Mouse (Mus musculus): Measurements from ENCODE around the gene Bicc1.

GRCm38 (mm10) chr10:71159676-71160235 is at the start of gene Bicc1:
- no peak for TF ChIP-seq CTCF (IDR thresholded peaks at IDR 0.05; ENCODE audit: control insufficient read depth, insufficient read depth, insufficient replicate concordance, low read depth, low read length)
- TF ChIP-seq POLR2A (IDR thresholded peaks at IDR 0.05; ENCODE audit: control insufficient read depth, low read depth, low read length), result no peak
